Mouse (Mus musculus): ENCODE results near the gene Homer2. TPM values are rescaled to one million over a fixed set of nuclear protein-coding genes. Genes with fewer than 3 reads are reported as not detected.

The Homer2 gene
- total and polyA plus RNA-seq, 3 experiments = 0.08 TPM; not detected in 2

- DNase-seq (ENCODE audit: extremely low read depth) = no peak
- H3K4me1 ChIP-seq (ENCODE audit: control insufficient read depth in 1 of 2, insufficient read depth in 2 of 2) = no peaks in the 10 kb centered on the region
- no peaks in the 10 kb centered on the region for H3K79me2 ChIP-seq (replicated peaks; ENCODE audit: control insufficient read depth, extremely low read depth, insufficient read depth, poor library complexity, severe bottlenecking)
- in situ Hi-C loops (cut with MboI; ENCODE audit: low pct_ligation_motif_present, low pct_unique_long_range_greater_than_20kb, low sequenced_read_pairs) (no loop called here), dilution Hi-C loops (cut with MboI; ENCODE audit: extremely low pct_ligation_motif_present, extremely low pct_unique_long_range_greater_than_20kb, low sequenced_read_pairs) (no loop called here)
- no peak overlapping the region for H3K27ac ChIP-seq (ENCODE audit: insufficient read depth, low read depth)
- H3K9ac ChIP-seq (ENCODE audit: insufficient read depth, low read depth) = no peak overlapping the region
- no peaks in the 10 kb centered on the region for H3K36me3 ChIP-seq (replicated peaks in 1 of 2; ENCODE audit: control insufficient read depth in 1 of 2, insufficient read depth in 1 of 2, low read length in 1 of 2)
- H3K4me2 ChIP-seq (ENCODE audit: insufficient read depth, low read depth, poor library complexity, severe bottlenecking) = no peak overlapping the region
- no peak for TF ChIP-seq MAZ (IDR thresholded peaks at IDR 0.05; ENCODE audit: low read depth, low read length)
- H3K9me3 ChIP-seq (replicated peaks; ENCODE audit: low read length) = peaks cover 21% of the 10 kb centered on the region
- H3K4me3 ChIP-seq (replicated peaks in 1 of 3; ENCODE audit: low read depth in 2 of 3, low read length in 2 of 3, poor library complexity in 1 of 3) = no peak overlapping the region
- peaks cover 58% of the 10 kb centered on the region for H3K27me3 ChIP-seq (replicated peaks)
These were observed 2.8 kb upstream of the Homer2 start for GRCm38 (mm10) chr7:81710166-81710565.

GRCm38 (mm10) chr7:81708165-81708564, 838 bp upstream of the Homer2 start:
- Histone ChIP-seq H3K27ac (ENCODE audit: insufficient read depth, low read depth) (no peak overlapping the region), H3K9ac (ENCODE audit: insufficient read depth, low read depth) (no peak overlapping the region), H3K27me3 (replicated peaks) (peaks cover 72% of the 10 kb centered on the region), H3K9me3 (replicated peaks; ENCODE audit: low read length) (peaks cover 21% of the 10 kb centered on the region), H3K4me3 (replicated peaks in 1 of 3; ENCODE audit: low read depth in 2 of 3, low read length in 2 of 3, poor library complexity in 1 of 3) (no peak overlapping the region), H3K4me1 (ENCODE audit: control insufficient read depth in 1 of 2, insufficient read depth in 2 of 2) (no peaks in the 10 kb centered on the region), H3K79me2 (replicated peaks; ENCODE audit: control insufficient read depth, extremely low read depth, insufficient read depth, poor library complexity, severe bottlenecking) (no peaks in the 10 kb centered on the region), H3K36me3 (replicated peaks in 1 of 2; ENCODE audit: control insufficient read depth in 1 of 2, insufficient read depth in 1 of 2, low read length in 1 of 2) (no peaks in the 10 kb centered on the region), H3K4me2 (ENCODE audit: insufficient read depth, low read depth, poor library complexity, severe bottlenecking) (no peak overlapping the region)
- in situ Hi-C loops (cut with MboI; ENCODE audit: low pct_ligation_motif_present, low pct_unique_long_range_greater_than_20kb, low sequenced_read_pairs) = no loop called here
- DNase-seq (ENCODE audit: extremely low read depth) = no peak
- dilution Hi-C loops (cut with MboI; ENCODE audit: extremely low pct_ligation_motif_present, extremely low pct_unique_long_range_greater_than_20kb, low sequenced_read_pairs) = no loop called here
- no peak for TF ChIP-seq E2F4 (IDR thresholded peaks at IDR 0.05; ENCODE audit: insufficient replicate concordance, low read depth, low read length)
- TF ChIP-seq CHD2 (IDR thresholded peaks at IDR 0.05; ENCODE audit: low read length) = no peak
- TF ChIP-seq MYC (IDR thresholded peaks at IDR 0.05; ENCODE audit: low read depth, low read length) = no peak
- no peak for TF ChIP-seq HCFC1 (IDR thresholded peaks at IDR 0.05; ENCODE audit: low read depth, low read length)
- TF ChIP-seq EP300 (IDR thresholded peaks at IDR 0.05; ENCODE audit: low read length) = no peak

GRCm38 (mm10) chr7:81706416-81707391, 623 bp downstream of the Homer2 start:
- H3K4me2 ChIP-seq (ENCODE audit: insufficient read depth, low read depth, poor library complexity, severe bottlenecking) = no peak overlapping the region
- dilution Hi-C loops (cut with MboI; ENCODE audit: extremely low pct_ligation_motif_present, extremely low pct_unique_long_range_greater_than_20kb, low sequenced_read_pairs) = no loop called here

More at GRCm38 (mm10) chr7:81706416-81707391, 623 bp downstream of the Homer2 start:
- in situ Hi-C loops (cut with MboI; ENCODE audit: low pct_ligation_motif_present, low pct_unique_long_range_greater_than_20kb, low sequenced_read_pairs) = no loop called here
- no peak for DNase-seq (ENCODE audit: extremely low read depth)
- no peak overlapping the region for H3K4me3 ChIP-seq (replicated peaks in 1 of 3; ENCODE audit: low read depth in 2 of 3, low read length in 2 of 3, poor library complexity in 1 of 3)
- no peaks in the 10 kb centered on the region for H3K79me2 ChIP-seq (replicated peaks; ENCODE audit: control insufficient read depth, extremely low read depth, insufficient read depth, poor library complexity, severe bottlenecking)
- peaks cover 82% of the 10 kb centered on the region for H3K27me3 ChIP-seq (replicated peaks)
- no peak overlapping the region for H3K9ac ChIP-seq (ENCODE audit: insufficient read depth, low read depth)
- TF ChIP-seq BHLHE40 (IDR thresholded peaks at IDR 0.05; ENCODE audit: low read depth, low read length) (no peak), MAFK (IDR thresholded peaks at IDR 0.05; ENCODE audit: insufficient replicate concordance, low read length) (no peak), ZC3H11A (IDR thresholded peaks at IDR 0.05; ENCODE audit: low read depth, low read length) (no peak), JUND (conservative IDR thresholded peaks at IDR 0.05; ENCODE audit: low read depth, low read length) (no peak), MXI1 (IDR thresholded peaks at IDR 0.05; ENCODE audit: low read depth, low read length) (no peak), IRF4 (IDR thresholded peaks at IDR 0.05; ENCODE audit: low read depth, low read length) (no peak)
- H3K9me3 ChIP-seq (replicated peaks; ENCODE audit: low read length) = peaks cover 21% of the 10 kb centered on the region
- no peaks in the 10 kb centered on the region for H3K4me1 ChIP-seq (ENCODE audit: control insufficient read depth in 1 of 2, insufficient read depth in 2 of 2)
- no peak overlapping the region for H3K27ac ChIP-seq (ENCODE audit: insufficient read depth, low read depth)
- H3K36me3 ChIP-seq (replicated peaks in 1 of 2; ENCODE audit: control insufficient read depth in 1 of 2, insufficient read depth in 1 of 2, low read length in 1 of 2) = no peaks in the 10 kb centered on the region
